Mouse (Mus musculus) megakaryocyte progenitor cell, adult 5-6 weeks (primary cell): ENCODE measurements at regions not wholly inside any gene's neighbourhood (a gene's known extent, or its start where the extent isn't known, plus 50 kb on each side); places are given as distances from the start of the nearest gene placed in this dataset.
A peak's percentile ranks its signal among the peaks of the same experiment; 100 is the strongest.

Source experiments
- ATAC-seq: replicated peaks from 2 replicates; pipeline ENCODE4 v1.8.0; 2016; ENCODE audit warnings: mild to moderate bottlenecking, moderate TSS enrichment, inconsistent platforms; ENCODE audit not compliant: poor library complexity

- no peak for ATAC-seq
Measured at GRCm38 (mm10) chr9:84922306-84922705, 390.3 kb upstream of the Gm11114 start.

DNA sequence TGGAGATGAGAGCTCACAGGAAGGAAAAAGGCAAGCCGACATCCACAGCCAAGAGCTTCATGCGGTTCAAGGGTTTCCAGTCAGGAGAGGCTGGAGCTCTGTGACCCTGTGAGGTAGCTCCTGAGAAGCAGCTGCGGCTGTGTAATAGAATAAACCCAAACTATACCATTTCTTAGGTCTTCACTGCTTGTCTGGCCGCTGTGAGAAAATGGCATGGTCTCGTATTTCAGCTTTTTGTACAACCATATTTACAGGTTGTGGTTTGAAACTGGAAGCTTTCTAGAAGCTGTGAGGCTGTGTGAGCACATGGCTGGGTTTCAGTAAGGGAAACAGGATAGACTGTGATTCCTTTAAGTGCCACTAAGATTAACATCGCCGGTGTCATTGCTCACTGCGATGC is 388.6 kb upstream of the Gm11114 start:
- ATAC-seq: no peak

GRCm38 (mm10) chr9:84936291-84937055 is 376.1 kb upstream of the Gm11114 start:
- ATAC-seq: no peak

DNA sequence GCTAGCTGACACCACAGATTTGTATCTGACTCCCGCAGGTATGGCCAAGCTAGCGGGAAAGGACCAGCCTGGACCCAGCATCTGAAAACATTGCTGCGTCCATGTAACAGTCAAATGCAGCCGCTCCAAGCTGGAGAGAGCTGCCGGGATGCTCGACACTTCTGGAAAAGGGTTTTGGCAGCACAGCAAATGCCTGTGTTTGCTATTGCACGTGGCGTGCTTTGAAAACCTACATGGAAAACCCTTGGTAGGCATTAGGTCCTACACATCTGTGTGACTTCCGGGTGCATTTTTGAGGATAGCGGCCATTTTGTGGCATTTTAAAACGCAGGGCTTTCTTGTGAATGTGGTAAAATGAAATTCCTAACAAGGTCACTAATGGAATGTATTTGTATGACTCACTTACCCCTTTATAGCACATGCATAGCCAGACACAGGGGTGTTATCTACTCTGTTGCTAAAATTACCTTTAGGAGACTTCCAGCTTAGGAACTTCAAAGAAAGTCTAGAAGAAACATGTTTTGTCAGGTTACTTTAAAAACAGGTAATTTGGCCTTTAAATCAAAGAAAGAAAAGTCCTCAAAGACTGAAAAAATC is 345.9 kb upstream of the Gm11114 start:
- ATAC-seq: no peak

DNA sequence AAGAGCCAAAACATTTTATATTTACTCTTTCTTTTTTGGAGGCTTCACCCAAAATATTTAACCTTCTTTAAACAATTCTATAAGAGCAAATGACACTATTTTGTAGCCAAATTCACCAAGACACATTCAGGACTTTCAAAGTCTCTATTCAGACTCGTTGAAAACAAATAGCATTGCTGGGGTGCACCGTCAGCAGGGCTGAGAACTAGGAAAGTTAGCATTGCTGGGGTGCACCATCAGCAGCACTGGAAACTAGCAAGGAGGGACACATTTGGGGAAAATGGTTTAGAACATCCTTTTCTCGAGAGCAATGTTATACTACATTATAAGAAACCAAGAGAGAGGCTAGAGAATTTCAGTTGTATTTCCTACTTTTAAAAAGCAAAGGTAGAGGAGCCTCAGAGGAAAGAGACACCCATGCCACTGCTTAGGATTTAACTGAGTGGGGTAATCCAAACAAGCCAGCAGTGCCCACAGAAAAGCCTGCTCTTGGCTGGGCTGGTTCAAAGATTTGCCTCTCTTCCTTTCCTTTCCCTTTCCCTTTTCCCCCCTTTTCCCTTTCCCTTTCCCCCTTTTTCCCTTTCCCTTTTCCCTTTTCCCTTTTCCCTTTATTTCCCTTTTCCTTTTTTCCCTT is 342.5 kb upstream of the Gm11114 start:
- ATAC-seq: peak; percentile 37; the same call in 1 of the 2 replicates

DNA sequence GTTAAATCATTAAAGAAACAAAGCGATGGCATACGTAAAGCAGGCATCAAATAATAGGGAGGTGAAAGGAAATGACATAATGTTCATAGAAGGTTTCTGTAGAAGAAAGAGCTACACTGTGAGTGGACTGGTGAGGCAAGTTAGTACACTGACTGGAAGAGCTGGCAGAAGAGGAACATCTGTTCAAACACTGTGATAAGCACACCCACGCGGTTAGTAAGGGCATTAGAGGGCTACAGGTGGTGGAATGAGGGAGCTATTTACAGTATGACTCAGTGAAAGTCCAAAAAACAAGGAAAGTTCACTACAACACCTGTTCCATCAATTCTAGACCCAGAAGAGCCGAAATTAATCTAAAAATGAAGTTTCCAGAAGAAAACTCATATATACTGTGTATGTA is 335.1 kb upstream of the Gm11114 start:
- ATAC-seq: no peak

DNA sequence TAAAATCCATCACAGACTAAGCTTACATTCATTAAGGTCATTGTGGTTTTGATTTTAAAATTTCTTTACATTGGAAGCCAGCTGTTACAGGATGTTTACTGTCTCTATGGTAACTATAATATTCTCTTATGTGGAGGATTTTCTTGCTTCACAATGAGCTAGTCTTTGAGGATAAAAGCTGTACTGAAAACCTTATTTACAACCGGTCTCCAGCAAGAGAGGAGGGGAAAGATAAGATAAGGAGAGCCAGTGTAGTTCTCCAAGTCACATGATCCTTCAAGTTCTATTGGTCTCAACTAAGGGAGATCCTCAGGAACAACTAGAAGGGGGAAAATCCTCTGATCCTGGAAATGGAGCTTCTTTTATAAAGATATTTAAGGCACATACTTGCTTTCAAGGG is 309.2 kb upstream of the Gm11114 start:
- no peak for ATAC-seq

GRCm38 (mm10) chr9:85011361-85011760 is 301.2 kb upstream of the Gm11114 start:
- ATAC-seq: no peak

DNA sequence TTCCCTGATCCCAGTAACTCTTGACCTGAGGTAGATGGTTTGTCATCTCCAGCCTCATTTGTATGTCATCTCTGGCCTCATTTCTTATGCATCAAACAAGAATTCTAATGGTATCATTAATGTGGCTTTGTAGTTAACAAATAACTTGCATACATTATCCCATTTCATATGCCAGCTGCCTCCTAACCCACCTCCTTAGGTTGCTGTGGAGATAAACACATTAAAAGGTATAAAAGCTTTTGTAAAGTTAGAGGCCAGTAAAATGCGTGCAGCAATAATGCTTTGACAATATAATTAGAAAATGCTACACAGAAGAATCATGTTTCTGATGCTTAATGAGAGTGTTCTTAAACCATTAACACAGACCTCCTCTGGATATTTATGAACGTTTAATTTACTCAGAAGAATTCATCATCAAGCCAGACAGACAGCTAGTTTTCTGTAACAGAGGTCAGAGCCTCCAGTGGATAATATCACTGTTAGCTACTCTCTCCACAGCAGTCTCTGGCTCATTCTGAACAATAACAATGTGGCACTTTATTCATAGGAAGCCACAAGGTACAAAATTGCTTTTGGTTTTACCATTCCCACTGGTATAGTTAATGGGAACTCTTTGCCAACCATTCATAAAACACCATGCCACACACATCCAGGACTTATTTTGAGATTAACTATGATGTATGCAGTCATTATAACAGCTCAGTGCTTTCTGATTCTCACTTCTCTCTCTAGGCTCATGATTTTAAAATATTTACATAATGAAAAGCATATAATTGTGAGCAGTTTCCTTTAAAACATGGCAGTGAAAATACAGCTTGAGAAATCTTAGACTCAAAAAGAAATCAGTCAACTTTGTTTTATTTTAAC is 264.2 kb upstream of the Gm11114 start:
- ATAC-seq: no peak

DNA sequence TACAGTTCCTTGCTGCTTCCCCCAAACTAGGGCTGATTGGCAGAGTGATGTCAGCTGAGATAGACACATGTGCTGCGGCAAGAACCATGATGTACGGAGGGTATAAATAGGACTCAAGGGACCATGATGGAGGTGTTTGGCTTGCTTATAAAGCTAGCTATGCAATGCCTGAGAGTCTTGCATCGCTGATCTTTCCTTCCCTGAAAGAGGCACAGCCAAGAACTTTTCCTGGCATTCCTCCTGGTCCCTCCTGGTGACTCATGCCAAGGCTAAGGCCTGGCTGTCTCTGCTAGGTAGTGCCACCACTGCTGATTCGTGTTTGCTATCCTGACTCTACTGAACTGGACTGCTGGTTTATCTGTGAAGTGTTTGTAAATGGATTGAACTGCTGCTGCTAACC is 260.0 kb upstream of the Gm11114 start:
- ATAC-seq: no peak

- ATAC-seq: no peak
Measured at GRCm38 (mm10) chr9:85079975-85080374, 232.6 kb upstream of the Gm11114 start.

DNA sequence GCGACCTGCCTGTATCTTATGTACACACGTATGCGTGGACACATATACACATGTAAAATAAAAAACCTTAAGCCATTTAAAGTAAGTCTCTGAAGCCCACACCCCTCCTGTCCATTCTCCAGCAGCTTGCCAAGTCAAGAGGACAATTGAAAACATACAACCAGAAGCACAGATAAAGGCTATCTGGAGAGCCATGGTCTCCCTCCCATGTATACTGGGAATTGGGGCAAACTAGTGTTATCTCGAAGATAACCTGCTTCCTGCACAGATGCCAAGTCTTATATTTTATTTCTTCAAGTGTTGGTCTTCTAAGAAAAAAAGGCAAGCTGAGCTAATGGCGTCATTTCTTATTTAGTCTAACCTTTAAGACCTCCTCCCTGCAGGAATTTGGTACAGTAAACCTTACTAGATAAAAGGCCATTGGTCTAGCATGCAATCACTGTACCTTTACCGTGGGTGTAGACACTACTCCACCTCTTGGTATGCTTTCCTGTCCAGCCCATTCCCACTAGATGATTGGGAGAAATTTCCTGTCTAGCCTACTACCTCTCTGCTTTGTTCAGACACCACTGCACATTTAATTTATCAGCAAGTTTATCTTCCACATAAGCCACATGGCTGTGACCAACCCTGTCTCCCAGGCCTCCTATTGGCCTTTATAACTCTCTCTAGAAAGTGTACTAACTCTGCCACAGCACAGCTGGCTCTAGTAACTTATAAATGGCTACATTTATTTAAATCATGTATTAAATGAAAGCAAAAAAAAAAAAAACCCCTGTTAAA is 223.8 kb upstream of the Gm11114 start:
- peak; percentile 88 for ATAC-seq

- ATAC-seq: no peak
Measured at GRCm38 (mm10) chr9:85090297-85090696, 222.3 kb upstream of the Gm11114 start.

DNA sequence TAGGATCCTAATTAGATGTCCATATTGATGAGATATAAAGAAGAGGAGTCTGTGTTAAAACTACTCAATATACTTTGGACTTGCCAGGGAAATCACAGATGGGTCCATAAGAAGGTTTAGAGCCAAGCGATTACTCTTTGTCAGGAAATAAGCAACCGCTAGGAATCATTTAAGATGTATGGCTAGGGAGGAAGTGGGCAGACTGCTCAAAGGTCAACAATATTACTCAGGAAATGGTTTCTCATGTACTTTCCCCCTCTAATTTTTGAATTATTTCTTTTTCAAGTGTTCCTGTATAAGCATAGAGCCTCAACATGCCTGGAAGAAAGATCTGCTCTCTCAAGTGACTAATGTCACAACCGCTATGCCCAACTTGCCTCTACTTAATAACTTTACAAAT is 217.3 kb upstream of the Gm11114 start:
- ATAC-seq: no peak

DNA sequence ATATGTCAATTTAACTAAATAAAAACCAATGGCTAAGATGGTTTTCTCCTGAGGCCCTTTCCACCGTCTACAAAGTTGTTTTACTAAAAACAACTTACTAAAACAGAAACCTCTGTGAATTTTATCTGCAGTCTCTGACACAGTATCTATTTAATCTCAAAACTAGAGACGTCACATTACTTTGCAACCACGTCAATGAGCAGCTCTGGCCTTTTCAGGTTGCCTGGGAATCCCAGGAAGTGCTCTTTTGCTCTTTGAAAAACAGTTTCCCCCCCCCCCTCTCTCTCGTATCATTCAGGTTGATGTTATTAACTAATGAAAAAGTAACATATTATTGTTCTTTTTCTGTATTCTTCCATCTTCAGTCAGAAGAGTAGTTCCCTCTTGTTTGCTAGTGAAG is 216.1 kb upstream of the Gm11114 start:
- no peak for ATAC-seq

GRCm38 (mm10) chr9:85112928-85113327 is 199.6 kb upstream of the Gm11114 start:
- ATAC-seq: peak; percentile 73

DNA sequence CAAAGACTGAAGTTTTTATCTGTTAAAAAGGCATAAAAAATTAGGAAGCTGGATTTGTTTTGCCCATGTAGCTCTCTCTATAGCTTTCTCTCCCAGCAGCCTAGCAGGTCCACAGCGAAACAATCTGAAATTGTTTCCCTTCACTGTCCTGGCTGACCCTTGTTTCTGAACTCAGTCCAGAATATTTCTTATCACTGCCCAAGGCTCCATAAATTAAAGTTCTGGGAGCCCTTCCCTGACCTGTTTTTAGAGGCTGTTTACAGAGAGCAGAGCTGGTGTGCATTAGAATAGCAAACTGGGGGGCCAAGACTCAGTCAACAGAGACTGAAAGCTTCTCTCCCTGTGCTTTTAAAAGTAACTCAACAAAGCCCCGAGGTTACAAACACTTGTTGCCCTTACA is 198.3 kb upstream of the Gm11114 start:
- no peak for ATAC-seq

- ATAC-seq: peak; percentile 71
Measured at GRCm38 (mm10) chr9:85120061-85120460, 192.5 kb upstream of the Gm11114 start.

DNA sequence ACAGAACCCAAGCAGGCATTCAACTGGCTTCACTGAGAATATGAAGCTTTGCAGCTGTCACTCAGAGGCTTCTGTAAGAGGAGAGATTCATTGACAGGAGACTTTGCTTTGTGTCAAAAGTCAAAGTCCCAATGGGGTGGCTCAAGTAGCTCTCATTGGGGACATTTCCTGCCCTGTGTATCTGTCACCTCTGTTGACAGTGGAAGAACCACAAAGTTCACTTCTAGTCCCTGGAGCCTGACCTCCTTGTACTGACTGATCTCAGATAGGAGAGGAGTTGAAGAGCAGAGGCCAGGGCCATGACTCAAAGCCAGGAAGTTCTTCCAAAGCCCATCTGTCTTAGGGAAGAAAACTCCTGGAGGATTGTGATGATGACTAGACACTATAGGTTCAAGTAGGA is 191.5 kb upstream of the Gm11114 start:
- ATAC-seq: no peak

- ATAC-seq: no peak
Measured at GRCm38 (mm10) chr9:85123706-85124105, 188.9 kb upstream of the Gm11114 start.

- ATAC-seq: peak; percentile 82
Measured at GRCm38 (mm10) chr9:85125775-85126174, 186.8 kb upstream of the Gm11114 start.
